Mouse (Mus musculus): ENCODE measurements at regions not wholly inside any gene's neighbourhood (a gene's known extent, or its start where the extent isn't known, plus 50 kb on each side); places are given as distances from the start of the nearest gene placed in this dataset.
"Not testable (repeated sequence)": the region's sequence is repeated elsewhere in the genome, so short reads cannot be mapped to it uniquely, and the experiment has no call there.

DNA sequence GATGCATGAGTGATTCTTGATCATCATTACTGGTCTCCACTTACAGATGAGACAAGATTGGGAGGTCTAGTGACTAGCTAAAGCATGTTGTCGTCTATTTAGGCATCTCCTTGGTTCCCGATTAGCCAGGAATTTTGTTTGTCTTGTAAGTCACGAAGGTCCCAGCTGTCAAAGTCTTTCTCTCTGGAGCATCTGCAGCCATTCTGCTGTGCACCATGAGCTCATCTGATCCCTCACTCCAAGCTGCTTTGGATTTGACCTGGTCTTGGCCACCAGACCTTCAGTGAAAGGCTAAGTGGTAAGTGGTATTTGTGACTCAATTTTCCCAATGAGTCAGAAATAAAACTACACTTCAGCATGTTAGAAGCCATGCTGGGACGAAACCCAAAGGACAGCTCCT, 53.3 kb upstream of the Creb5 start:
- no peak for ATAC-seq

DNA sequence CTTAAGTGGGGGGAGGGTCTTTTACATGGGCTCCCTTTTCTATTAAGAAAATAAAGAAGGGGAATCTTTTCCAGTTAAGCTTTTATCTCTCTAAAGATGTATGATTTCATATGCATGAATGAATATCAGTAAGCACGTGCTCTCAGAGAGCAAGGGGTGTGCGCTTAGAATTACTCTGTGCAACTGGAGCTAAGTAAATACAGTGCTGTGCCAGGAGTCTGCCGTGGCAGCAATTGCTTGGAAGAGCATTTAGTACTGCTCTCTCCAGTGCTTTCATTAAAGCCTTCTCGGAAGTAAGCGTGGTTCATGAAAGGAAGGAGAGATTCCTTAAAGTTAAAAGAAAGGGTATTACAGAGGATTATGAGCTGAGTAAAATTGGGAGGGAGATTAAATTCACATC, 54.5 kb upstream of the Creb5 start:
- no peak for ATAC-seq

DNA sequence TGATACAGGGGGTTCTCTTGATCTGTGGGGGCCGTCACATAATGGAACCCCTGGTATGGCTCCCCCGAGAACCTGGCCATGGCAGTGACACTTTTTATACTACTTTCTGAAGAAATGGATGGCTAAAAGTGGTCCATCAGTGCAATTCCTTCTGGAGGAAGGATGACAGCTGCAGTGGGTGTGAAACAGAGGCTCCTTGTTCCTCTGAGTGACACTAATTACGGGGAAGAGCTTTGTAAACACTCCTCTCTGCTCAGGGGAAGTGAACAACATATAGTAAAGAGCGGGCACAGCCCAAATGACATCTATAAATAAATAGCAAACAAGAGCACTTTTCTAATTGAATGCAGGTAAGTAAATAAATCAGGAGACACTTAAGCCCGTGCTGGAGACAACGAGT, 57.7 kb upstream of the Creb5 start:
- no peak for ATAC-seq

DNA sequence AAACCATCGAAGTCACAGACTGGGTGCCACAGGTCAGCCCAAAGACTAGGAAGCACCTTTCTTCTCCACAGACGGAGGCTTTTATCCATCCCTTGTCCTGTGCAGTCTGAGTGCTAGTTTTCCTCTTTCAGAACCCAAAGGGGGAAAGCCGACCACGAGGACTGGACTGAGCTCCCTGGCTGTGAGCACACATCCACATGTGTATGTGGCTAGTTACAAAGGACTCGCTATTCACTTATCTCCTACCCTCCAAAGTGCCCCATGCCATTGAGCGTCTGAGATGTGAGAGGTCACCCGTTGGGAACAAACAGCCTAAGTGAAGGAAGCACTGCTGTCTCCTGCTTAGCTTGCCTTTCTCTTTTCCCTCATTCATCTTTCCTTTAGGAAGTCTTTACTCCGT, 65.0 kb upstream of the Creb5 start:
- ATAC-seq = no peak

DNA sequence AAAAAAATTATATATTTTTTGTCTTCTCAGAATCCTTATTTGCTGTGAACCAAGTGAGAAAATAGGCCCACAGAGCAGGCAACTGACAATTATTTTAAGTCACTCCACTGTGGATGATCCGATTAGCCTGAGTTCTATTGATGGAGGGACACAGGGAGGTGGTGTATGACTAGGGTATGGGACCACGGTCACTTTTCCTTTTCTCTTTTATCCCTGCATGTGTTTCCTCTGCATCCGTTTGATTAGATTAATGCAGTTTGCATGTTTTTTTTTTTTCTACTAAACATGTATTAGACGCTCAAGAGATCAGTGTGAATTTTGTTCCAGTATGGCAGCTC, 65.4 kb upstream of the Creb5 start:
- no peak for ATAC-seq

DNA sequence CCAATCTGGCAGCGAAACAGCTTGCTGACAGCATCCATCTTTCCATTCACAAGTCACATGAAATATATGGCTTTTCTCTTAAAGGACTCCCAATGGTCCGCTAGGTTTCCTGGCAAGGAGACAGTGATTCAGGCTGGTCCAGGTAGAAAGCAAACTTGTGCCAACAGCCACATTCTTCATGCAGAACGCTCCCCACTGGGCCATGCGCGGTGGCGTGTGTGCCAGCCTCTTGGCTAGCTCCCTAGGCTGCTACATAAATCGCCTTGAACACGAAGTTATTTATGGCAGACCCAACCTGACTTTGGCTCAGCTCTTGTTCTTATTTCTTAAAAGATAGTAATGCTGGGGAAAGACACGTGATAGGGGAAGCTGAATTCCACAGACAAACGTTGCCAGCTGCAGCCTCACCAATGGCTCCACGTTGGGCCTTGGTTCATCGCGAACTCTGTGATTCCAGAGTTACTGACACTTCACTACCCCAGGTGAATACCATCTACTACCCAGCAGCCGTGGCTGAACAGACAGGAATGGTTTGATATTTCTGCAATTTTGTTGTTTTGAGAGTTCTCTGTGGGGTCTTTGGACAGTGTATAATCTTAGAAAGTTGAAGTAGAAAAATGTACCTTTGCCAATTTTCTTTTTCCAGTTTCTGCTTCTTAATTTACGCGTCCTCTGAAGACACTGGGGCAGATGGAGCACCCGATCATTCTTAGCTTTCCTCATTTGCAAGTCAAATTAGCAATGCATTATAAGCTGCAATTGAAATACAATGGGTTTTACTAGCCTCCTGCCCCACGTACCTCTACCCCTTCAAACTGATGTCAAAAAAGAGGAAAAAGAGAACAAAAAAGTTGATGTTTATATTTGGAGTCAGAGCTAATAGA, 66.0 kb upstream of the Creb5 start:
- no peak for ATAC-seq

DNA sequence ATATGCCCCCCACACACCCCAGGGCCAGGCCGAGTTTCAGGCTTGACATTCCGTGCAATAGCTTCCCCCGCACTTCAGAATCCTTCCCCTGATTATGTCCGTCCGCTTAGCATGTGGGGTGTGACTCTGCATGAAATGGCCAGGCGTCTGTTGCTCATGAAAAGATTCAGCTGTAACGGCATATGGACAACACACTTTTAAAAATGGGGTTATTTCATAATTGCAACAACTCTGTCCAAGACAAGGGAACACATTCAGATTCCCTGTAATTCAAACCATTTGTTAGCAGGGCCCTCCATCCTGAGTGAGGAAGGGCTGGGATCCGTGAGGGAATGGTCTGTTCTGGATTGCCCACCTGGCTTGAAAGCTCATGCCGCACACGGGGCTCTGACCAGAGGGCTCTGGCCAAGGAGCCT, 68.2 kb upstream of the Creb5 start:
- no peak for ATAC-seq

DNA sequence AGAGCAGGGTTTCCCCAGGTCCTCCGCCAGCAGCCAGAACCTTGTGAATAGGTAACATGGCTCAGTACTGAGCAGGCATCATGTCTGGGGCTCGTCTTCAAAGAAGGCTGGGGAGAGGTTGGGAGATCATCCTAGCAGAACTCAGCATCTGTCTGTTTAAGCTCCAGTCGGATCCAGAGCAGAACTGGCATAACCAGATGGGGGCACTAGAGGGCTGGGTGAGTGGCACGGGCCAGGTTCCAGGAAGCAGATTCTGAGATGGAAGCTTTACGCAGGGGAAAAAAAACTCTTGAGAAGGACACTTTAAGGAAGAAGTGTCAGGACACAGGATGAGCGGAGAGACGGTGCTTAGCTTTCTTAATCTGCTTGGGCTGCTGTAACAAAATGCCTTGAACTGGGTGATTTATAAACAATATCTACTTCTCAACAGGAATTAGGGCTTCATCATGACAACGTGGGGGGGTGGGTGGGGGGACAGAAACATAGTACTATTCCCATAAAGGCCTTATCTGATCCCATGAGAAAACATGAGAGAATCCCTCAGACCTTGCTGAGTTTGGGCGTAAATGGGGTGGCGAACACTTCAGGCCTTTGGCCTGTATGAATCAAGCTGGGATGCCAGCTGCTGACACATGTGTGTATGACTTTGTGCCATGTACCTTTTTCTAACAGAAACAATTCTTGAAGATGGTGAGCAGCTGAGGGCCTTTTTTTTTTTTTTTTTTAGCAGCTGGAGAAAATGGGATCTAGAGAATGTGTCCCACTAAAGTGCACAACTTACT, 69.6 kb upstream of the Creb5 start:
- no peak for ATAC-seq

DNA sequence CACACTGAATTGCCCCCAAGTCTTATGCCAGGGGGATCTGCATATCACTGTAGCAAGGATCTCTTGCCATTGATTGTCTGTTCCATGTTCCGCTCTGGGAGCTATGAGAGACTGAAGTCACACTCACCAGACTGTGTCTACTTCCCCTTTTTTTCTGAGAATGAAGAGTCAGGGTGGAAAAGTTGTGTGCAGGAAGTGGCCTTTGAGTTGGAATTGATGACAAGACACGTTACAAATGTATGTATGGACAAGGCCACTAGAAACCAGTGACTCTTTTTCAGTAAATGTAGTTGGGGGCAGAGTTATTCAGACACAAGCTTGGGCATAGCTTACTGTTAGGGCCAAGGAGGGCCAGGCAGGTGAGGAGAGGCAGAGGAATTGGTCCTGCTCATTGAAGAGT, 70.4 kb upstream of the Creb5 start:
- ATAC-seq = no peak

DNA sequence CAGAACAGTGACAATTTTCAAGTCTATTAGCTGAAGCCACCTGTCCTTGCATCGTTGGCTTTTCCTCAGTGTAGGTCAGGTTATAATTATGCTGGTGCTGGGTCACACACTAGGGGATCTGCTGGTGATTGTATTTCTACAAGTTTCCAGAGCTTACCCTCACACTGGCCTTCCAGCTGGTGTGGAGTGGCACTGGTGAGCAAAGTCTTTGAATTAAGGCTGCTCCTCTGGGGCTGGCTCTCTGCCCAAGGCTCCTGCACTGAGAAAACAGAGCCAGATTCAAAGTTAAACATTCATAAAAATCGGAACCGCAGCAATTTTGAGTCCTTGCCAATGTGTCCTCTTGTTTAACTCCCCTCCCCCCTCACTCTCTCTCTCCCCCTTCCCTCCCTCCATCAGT, 75.7 kb upstream of the Creb5 start:
- ATAC-seq = no peak

DNA sequence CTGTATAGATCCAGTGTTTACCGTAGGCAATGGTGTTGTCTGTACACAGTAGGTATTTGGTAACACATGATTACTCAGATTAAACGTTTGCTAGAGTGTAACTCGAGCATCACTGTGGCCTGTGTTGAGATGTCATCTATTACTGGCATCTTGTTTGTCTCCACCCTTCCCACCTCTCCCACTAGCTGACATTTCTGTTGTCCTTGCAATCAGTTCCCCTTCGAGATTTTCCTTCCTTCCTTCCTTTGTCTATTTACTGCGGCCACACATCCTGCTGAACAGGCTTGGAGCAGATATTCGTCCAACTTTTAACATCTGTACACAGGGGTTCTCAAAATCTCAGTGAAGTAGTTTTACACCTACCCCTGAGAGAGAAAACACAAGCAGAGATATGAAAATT, 77.7 kb upstream of the Creb5 start:
- no peak for ATAC-seq

DNA sequence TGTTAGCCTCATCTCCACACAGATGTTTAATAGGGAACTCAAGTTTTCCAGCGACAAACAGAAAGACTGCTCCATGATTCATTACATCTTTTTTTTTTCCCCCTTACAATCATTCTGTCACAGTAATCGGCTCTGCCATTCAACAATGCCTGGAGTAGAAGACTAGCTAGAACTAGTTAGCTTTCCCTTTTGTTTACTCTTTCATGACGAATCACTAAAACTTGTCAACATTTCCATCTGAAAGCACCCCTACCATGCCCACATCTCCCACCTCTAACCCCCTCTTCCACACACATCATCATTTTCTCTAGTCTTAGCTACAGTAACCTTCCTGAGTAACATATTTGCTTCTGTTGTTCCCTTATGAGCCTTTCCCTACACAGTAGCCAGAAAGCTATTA, 78.6 kb upstream of the Creb5 start:
- no peak for ATAC-seq

DNA sequence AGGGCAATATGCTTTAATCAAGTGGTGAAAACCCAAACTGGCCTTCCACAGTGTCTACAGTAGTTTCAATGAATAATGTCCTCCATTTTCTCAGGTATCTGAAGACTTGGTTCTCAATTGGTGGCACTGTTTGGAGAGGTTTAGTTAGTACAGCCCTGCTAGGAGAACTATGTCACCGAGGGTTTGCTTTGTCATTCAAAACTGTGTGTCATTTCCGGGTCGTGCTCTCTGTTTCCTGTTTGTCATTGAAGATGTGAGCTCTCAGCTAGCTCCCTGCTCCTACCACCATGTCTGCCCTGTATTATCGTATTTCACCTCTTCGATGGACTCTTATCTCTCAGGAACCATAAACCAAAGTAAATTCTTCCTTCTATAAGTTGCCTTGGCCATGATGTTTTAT, 79.3 kb upstream of the Creb5 start:
- no peak for ATAC-seq

DNA sequence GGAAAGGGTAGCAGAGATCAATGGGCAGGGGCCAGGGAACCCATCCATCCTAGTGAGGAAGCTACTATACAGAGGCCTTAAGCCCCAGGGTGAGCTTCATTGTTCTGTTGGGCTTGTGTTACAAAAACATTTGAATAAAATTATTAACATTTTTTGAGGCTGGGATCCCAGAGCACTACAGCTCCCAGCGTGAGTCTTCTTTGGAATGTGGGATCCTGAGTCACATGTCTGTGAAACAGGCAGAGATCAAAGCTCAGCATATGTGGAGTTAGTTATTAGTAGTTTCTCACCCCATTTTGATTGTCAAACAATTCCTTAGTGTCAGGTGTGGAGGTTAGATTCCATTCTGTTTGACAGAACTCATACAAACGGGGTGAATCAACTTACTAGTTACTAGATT, 79.7 kb upstream of the Creb5 start:
- no peak for ATAC-seq

DNA sequence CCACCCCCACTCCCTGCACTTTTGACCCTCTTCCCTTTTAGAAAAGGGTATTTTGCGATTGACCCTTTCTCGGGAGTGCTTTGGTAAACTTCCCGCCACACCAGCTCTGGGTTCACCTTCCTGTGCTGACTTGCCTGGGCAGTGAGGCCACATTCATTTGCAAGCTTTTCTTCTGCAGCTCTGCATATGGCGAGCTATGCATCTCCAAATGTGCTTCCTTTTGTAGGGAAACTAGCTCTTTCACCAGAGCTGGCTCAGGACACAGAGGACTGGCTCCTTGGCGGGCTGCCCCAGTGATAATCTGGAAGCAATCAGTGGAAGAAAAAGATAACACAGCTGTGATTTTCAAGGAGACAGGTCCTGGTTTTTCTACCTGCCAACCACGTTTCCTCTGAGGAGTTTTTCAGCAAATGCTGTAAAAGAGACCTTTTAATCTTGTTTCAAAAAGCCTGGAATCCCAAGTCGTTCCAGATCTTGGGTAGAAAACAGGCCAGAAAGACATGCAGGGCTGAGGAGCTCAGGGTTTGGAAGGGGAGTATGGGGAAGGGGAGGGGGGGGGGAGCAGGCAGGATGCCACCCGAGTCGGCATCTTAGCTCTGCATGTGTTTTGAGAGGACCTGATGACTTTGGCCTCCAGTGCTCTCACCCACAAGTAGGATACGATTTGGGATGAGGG, 85.7 kb upstream of the Creb5 start:
- ATAC-seq = no peak

DNA sequence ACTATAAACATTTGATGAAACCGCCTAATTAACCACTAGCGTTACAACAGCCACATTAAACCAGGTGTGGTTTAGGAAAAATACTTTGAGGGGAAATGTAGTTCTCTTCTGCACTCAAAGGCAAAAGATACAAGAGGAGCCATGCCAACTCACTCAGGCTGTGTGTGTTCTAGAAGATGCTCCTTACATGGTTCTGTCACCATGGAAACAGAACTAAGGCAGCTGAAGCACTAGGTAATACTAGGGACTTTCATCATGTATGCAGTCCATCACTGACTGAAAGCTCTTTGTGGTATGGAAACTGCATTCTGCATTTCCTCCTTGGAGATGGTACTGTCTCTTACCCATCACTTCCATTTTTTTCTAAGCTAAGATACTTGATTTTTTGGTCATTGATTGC, 87.6 kb upstream of the Creb5 start:
- ATAC-seq = no peak

DNA sequence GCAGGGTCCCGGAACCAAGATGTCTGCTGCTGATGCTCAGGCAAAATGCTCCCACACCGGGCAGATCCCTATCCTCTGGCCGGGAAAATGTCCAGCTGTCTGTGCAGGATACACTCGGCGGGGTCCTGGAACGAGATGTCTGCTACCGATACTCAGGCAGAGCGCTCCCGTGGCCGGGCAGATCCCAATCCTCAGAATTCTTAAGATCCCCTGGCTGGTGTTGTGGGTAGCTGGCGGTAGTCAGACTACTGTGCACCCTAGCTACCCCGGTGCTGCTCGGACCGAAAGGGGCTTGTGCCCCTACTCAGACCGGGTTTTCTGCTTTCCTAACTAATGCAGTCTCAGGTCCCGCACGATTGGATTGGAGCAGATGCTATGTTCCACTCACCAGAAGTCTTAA, 104.9 kb upstream of the Creb5 start:
- ATAC-seq = not testable (repeated sequence)

DNA sequence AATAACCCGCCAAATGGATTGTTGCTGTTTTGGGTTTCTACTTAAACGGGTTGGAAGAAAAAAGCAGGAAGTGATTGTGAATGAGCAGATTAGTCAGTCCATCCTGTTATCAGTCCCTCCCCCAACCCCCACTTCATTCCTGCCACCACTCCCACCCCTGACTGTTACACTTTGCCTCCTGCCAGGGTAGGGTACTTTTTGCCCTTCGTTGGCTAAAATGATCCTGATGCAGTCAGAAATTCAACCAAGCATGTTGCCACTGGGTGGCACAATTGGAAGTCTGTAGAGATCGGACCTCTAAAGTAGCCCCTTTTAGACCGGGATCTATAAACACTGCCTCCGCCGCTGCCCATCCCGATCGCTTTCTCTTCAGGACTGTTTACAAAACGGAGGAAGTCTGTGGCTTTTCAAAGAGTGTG, 96.0 kb upstream of the Jazf1 start:
- ATAC-seq = no peak

DNA sequence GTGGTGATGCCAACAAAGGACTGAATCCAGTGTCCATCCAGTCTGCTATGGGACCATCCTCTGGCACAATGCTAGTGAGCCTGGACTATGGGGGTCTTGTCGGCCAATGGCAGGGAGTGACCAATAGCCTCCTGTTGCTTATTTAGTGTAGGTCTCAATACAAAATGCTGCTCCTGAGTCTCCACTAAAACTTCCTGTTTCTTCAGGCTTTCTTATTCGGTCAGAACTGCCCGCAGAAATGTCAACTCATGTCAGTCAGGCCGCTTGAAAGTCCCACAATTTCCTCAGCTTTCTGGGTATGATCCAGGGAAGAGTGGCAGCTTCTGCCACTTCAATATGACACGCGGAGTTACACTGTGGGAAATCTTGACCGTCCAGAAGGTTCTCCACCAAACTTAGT, 94.7 kb upstream of the Jazf1 start:
- ATAC-seq = no peak

DNA sequence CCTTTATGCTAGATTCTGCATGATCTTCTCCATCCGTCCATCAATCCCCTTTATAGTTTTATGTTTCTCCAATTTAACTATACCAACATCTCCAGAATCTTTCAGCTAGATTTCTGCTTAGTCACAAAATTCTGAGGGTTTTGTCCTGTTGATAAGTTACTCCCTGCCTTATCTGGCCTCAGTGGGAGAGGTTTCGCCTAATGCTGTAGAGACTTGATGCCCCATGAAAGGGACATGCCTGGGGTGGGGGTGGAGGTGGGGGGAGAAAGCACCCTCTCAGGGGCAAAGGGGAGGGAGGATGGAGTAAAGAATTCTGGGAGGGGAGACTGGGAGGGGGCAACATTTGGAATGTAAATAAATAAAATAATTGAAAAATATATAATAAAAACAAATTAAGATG, 93.2 kb upstream of the Jazf1 start:
- no peak for ATAC-seq

DNA sequence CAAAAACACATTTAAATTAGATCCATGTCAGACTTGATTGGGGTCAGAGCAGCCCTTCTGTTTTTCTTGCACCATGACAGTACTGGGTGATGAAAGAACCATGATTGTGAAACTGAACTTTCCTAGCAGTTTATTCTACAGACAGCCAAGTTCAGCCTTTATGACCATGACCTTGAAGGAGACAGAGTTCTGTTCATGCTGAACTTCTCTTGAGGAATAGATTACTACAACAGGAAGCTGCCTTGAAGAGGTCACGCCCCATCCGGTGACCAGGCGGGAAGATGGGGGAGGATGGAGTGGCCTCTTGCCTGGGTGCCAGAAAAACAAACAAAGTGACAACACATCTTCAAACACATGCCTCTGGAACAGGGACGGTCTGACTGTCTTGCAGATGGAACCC, 86.2 kb upstream of the Jazf1 start:
- no peak for ATAC-seq

DNA sequence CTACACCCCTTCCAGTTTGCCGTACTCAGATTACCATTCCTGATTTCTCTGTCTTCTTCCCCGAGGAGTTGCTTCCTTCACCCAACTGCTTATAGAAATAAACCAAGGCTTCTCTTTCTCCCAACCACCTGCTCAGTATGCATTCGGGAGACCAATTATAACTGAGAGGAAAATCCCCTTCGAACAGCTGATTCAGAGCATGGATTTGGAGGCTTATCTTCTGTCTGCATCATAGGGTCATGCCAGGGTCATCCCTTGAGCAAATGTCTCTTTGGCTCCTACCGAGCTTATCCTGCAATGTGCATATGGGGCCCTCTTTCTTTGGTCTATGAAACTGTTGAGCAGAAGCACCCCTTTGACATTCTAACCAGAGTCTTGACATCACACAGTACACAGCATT, 79.0 kb upstream of the Jazf1 start:
- ATAC-seq = no peak

DNA sequence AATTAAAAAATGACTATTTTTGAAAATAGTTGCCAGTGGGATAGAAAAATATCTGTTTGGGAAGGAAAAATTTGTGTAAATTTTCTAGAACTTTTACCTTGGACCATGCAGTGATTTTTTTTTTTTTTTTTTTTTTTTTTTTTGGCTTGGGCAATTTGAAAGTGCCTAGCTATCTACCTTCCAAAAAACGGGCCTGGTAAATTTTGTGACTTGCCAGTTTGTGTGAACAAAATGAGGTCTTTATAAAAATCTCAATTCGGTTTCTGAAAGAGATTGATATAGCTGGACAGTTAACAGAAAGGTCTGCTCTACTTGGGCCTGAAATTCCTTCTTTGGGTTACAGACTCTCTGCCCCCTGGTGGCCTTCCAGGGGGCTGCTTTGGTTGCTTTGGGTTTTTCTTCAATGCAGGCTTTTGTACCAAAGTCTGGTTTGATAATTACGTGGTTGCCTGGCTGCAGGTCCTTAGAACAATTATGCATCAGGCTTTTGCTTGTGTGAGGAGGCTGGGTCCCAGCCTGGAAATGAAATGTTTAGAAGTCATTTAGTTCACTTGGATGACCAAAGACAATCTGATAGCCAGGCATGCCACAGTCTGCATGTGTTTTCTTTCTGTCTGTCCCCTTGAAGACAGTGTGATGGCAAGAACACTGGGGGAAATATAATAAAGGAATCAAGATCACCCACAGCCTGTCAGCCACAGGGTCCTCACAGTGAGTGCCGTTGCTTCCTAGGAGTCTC, 75.6 kb upstream of the Jazf1 start:
- ATAC-seq = peak; percentile 32

Data from CD4-positive, CD25-positive, alpha-beta regulatory T cell, adult 4 months (primary cell).